Mouse (Mus musculus) spleen, adult 2 months (tissue): Measurements from ENCODE around the gene 9230102O04Rik. TPM values are rescaled to one million over a fixed set of nuclear protein-coding genes. Genes with fewer than 3 reads are reported as not detected.

Source experiments
- DNase-seq, 2 experiments: peaks; one replicate each; pipeline versions ENCODE4 v3.0.0 to v3.0.0-alpha.2; 2012 to 2021; ENCODE audit warnings: low spot score in 2 of 2, low read depth in 1 of 2
- H3K27ac ChIP-seq: fragments of 200-500 bp; 2 replicates; pipeline ENCODE4 v1.5.1; 2012; ENCODE audit warnings: low read length, inconsistent platforms; ENCODE audit not compliant: insufficient read depth
- H3K27me3 ChIP-seq: fragments of 200-500 bp; 2 replicates; pipeline ENCODE4 v1.6.1; 2012; ENCODE audit warnings: mild to moderate bottlenecking, moderate library complexity, low read length, inconsistent platforms; ENCODE audit not compliant: control insufficient read depth, insufficient read depth
- H3K36me3 ChIP-seq: fragments of 200-500 bp; 2 replicates; pipeline ENCODE4 v1.6.1; 2012; ENCODE audit warnings: mild to moderate bottlenecking, low read length, inconsistent platforms; ENCODE audit not compliant: control insufficient read depth, insufficient read depth
- H3K4me1 ChIP-seq: fragments of 200-500 bp; 2 replicates; pipeline ENCODE4 v1.6.1; 2011; ENCODE audit warnings: inconsistent platforms; ENCODE audit not compliant: control insufficient read depth, insufficient read depth, insufficient read length
- H3K4me3 ChIP-seq: fragments of 200-500 bp; 2 replicates; pipeline ENCODE4 v1.5.1; 2011; ENCODE audit warnings: mild to moderate bottlenecking, inconsistent platforms; ENCODE audit not compliant: insufficient read depth, insufficient read length; ENCODE audit errors: extremely low read depth
- CTCF ChIP-seq: fragments of 200-500 bp; IDR thresholded peaks from 2 replicates; pipeline ENCODE4 v1.5.1; 2011; ENCODE audit warnings: mild to moderate bottlenecking, inconsistent platforms; ENCODE audit not compliant: insufficient read depth, insufficient read length, insufficient replicate concordance; ENCODE audit errors: extremely low read depth
- POLR2A ChIP-seq: fragments of 200-500 bp; IDR thresholded peaks from 2 replicates; pipeline ENCODE4 v1.6.1; 2011; ENCODE audit warnings: low read depth, low read length, inconsistent platforms
- WGBS: fragments of 180-500 bp; shearing (Covaris S2); methylation state at CpG from one replicate; pipeline ENCODE4 v1.1.7; 2018; 5-methylcytosine and 5-hydroxymethylcytosine counted together
- polyA plus RNA-seq: library from polyadenylated mRNA; depleted of rRNA; stranded (reverse); fragments of >200 nt; gene quantifications from 2 replicates; pipeline ENCODE4 v1.2.3, GENCODE M21; 2012

The 9230102O04Rik gene
- polyA plus RNA-seq, 1 experiment = not detected

DNA sequence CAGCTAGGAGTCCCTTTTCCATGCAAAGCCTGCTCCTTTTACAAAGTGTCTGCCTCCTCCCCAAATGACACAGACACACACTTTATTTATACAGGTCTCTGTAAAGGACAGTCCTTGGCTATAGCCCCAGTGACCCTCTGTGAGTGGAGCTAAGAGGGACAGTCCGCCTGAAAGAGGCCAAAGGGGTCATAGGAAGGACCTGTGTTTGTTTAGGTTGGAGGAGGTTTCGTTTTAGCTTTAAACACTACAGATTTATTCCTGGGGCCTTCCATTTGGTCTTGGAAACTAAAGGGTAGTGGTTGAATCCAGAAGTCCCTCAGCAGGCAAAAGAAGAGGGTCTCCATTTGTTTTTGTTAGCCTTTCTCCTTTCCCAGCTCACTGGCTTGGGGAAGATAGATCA is 15.6 kb downstream of the 9230102O04Rik start:
- DNase-seq = no peak
- Histone ChIP-seq H3K36me3 (0 out of 2 replicates have a peak, but pooled peaks cover 1% of the 10 kb centered on the region), H3K27ac (no peak overlapping the region), H3K27me3 (peaks cover 5% of the 10 kb centered on the region; the same call in 1 of the 2 replicates), H3K4me3 (no peak overlapping the region), H3K4me1 (peaks cover 2% of the 10 kb centered on the region; the same call in 1 of the 2 replicates)
- no peak for TF ChIP-seq POLR2A
- no peak for TF ChIP-seq CTCF
- 66% methylated on average over 2 of the region's 2 CpGs for WGBS

DNA sequence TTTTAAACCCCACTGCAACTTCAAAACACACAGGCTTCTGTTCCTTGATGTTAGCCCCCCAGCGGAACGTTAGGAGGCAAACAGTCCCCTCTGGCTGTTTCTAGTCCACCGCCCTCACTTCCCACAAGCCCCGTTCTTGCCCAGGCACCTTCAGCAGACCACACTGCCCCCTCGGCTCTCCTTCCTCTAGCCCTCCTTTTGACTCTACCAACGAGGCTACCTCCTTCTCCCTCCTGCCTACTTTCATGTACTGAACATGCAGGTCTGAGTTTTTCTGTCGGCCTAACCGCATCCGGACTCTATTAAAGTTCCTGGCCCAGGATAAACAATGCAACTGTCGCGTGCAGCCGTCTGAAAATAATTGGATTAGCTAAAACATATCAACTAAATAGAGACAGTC is 16.7 kb downstream of the 9230102O04Rik start:
- H3K4me3 ChIP-seq = peak overlapping the region; percentile 15; the same call in 1 of the 2 replicates
- peak overlapping the region; percentile 68 for H3K27ac ChIP-seq
- 0 out of 2 replicates have a peak, but pooled peaks cover 1% of the 10 kb centered on the region for H3K36me3 ChIP-seq
- no peaks in the 10 kb centered on the region for H3K27me3 ChIP-seq
- 11% methylated on average over 12 of the region's 12 CpGs for WGBS
- peaks cover 2% of the 10 kb centered on the region; the same call in 1 of the 2 replicates for H3K4me1 ChIP-seq
- TF ChIP-seq CTCF (no peak), POLR2A (no peak)
- no peak for DNase-seq

DNA sequence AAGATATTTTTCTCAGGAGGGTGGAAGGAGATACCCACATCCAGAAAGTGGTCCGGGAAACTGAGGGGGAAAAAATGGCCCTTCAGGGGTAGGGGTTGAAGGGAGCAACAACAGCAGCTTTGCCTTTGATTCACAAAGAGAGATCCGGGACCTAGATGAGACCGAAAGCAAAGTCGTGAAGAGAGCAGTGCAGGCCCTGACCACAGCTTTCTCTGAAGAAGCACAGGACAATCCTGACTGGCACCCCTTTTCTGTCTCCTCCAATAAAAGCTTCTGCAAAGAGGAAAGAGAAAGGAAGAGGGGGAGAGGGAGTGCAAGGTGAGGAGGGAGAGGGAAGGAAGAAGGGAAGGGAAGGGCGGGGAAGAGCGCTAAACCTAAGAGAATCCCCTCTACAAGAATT is 17.5 kb downstream of the 9230102O04Rik start:
- TF ChIP-seq CTCF (no peak), POLR2A (no peak)
- Histone ChIP-seq H3K27ac (peak overlapping the region; percentile 60), H3K4me3 (no peak overlapping the region), H3K36me3 (0 out of 2 replicates have a peak, but pooled peaks cover 1% of the 10 kb centered on the region), H3K4me1 (no peaks in the 10 kb centered on the region), H3K27me3 (no peaks in the 10 kb centered on the region)
- 28% methylated on average over 6 of the region's 6 CpGs for WGBS
- DNase-seq = no peak

DNA sequence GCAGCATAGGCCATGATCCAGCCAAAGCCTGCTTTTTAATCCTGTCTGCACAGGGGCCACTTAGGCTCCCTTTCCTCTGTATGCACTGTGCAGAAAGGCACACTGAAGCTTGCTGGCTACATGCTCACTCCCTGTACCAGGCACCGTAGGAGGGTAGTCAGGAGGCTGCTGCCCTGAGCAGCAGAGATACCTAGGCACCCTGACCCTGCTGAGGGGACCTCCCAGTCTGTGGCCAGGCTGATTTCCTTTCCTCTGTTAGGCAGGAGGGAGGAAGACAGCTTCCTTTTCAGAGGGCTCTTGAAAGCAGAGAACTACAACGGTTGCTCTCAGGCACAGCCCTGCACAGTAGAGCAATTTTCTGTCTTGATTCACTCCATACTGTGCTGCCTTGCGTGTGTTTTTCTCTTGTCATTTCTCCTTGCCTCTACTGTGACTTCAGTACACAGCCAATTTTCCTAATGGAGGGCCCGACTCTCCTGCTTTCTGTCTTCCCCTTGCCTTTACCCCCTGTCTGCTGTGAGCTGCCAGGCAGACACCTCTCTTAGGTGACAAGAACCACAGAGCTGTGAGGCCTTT is 18.1 kb downstream of the 9230102O04Rik start:
- Histone ChIP-seq H3K27me3 (no peaks in the 10 kb centered on the region), H3K36me3 (0 out of 2 replicates have a peak, but pooled peaks cover 1% of the 10 kb centered on the region), H3K4me1 (no peaks in the 10 kb centered on the region), H3K4me3 (no peak overlapping the region), H3K27ac (peak overlapping the region; percentile 60)
- DNase-seq = no peak
- no peak for TF ChIP-seq CTCF
- no peak for TF ChIP-seq POLR2A
- 8% methylated on average over 4 of the region's 4 CpGs for WGBS

DNA sequence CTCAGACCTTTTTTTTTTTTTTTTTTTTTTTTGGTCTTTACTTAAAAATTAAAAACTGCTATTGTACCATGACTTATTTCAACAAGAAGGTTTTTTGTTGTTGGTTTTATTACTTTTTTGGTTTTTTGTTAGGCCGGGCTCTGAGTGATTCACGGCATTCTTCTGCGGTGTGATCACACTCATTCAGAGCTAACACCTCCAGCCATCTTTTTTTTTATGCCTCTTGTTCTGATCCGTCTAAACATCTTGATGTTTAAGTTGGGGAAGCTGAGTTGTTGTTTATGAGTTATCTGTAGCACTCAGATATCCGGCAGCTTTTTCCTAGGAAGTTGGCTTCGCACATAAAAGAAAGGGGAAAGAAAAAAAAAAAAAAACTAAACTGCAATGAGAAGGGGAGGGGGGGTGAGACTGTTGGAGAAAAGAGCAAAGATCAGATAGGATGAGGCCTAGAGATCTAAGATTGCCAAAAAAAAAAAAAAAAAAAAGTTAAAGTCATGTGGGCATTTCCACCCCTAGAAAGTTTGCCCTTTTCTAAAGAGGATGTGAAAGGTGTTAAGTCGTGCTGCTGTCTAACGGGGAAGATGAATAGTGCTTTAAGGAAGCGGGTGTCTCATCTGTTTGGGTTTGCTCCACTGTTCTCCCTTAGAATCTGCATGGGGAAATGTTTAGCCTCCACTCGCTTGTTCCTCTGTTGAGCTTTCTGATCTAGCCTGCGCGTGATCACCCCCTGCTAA is 22.1 kb downstream of the 9230102O04Rik start:
- Histone ChIP-seq H3K4me1 (no peaks in the 10 kb centered on the region), H3K4me3 (no peak overlapping the region), H3K36me3 (no peaks in the 10 kb centered on the region), H3K27ac (no peak overlapping the region), H3K27me3 (no peaks in the 10 kb centered on the region)
- no peak for TF ChIP-seq POLR2A
- TF ChIP-seq CTCF = no peak
- WGBS = 47% methylated on average over 12 of the region's 12 CpGs
- DNase-seq = no peak

DNA sequence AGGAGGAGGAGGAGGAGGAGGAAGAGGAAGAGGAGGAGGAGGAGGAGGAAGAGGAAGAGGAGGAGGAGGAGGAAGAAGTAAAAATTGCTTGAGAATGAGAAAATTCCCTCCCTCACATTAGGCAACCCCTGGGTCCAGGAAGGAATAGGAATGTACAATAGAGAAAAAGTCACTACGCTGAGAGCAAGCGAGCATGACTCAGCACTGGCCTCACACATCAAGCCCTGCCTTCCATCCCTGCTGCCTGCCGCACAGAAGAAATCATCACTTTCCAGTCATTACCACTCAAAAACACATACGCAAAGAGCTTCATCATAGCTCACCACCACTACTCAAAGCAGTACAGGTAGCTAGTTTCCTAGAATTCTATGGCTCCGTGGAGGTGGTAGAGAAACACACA is 28.6 kb downstream of the 9230102O04Rik start:
- TF ChIP-seq CTCF (no peak), POLR2A (no peak)
- Histone ChIP-seq H3K4me1 (no peaks in the 10 kb centered on the region), H3K27me3 (no peaks in the 10 kb centered on the region), H3K4me3 (no peak overlapping the region), H3K36me3 (no peaks in the 10 kb centered on the region), H3K27ac (no peak overlapping the region)
- DNase-seq = no peak
- 71% methylated on average over 5 of the region's 5 CpGs for WGBS

DNA sequence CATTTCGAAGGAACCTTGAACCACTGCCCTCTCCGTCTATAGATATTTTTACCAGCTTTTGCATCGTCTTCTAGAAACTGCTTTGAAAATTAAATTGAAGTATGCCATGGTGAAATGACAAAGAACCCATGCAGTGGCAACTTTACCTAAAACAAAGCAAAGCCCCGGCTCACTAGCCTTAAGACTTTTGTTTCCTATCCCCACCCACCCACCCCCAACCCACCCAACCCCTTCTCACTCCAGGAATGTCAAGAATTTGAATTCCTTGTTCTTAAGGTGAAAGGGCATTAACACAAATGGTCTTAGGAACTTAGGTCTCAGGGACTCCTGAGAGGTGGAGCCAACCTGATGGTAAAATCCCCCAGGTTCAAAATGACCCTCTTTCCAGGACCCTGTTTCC is 33.5 kb downstream of the 9230102O04Rik start:
- TF ChIP-seq CTCF (no peak), POLR2A (no peak)
- 85% methylated on average over 4 of the region's 4 CpGs for WGBS
- DNase-seq = no peak
- no peak overlapping the region for H3K4me3 ChIP-seq
- H3K36me3 ChIP-seq = no peaks in the 10 kb centered on the region
- no peak overlapping the region for H3K27ac ChIP-seq
- no peaks in the 10 kb centered on the region for H3K27me3 ChIP-seq
- H3K4me1 ChIP-seq = no peaks in the 10 kb centered on the region
